Mouse (Mus musculus) G1E (cell line): ENCODE data around the gene Rnf111. TPM values are rescaled to one million over a fixed set of nuclear protein-coding genes. Genes with fewer than 3 reads are reported as not detected.

Experiments used
- ATAC-seq: 2 replicates; pipeline ENCODE4 v1.8.0; 2016; ENCODE audit warnings: mild to moderate bottlenecking; ENCODE audit not compliant: insufficient number of reproducible peaks, poor library complexity, low FRiP score, severe bottlenecking; ENCODE audit errors: extremely low read depth
- DNase-seq: peaks from one replicate; pipeline ENCODE4 v3.0.0; 2012; ENCODE audit warnings: low spot score
- H3K27me3 ChIP-seq: 2 replicates; pipeline ENCODE4 v1.6.1; 2012; ENCODE audit warnings: mild to moderate bottlenecking, low read length, inconsistent platforms; ENCODE audit not compliant: insufficient read depth
- H3K36me3 ChIP-seq: replicated peaks from 2 replicates; pipeline ENCODE3; 2012; ENCODE audit warnings: mild to moderate bottlenecking, inconsistent platforms
- H3K4me1 ChIP-seq: 2 replicates; pipeline ENCODE4 v1.6.1; 2012; ENCODE audit warnings: low read depth, low read length, inconsistent platforms, mixed read lengths; ENCODE audit not compliant: insufficient read depth
- H3K4me3 ChIP-seq: 2 replicates; pipeline ENCODE4 v1.5.1; 2012; ENCODE audit warnings: low read depth, mild to moderate bottlenecking, inconsistent platforms, low read length, moderate library complexity, mixed read lengths
- H3K9me3 ChIP-seq: replicated peaks from 2 replicates; pipeline ENCODE4 v1.6.1; 2012; ENCODE audit warnings: inconsistent platforms
- CTCF ChIP-seq: IDR thresholded peaks from 2 replicates; pipeline ENCODE4 v1.5.1; 2012; ENCODE audit warnings: low read depth, low read length, inconsistent platforms, mixed read lengths
- GATA1 ChIP-seq: IDR thresholded peaks from 2 replicates; pipeline ENCODE4 v1.6.1; 2012; ENCODE audit warnings: borderline replicate concordance, low read length, inconsistent platforms, mixed read lengths
- GATA2 ChIP-seq: IDR thresholded peaks from 2 replicates; pipeline ENCODE4 v1.6.1; 2012; ENCODE audit warnings: low read depth, low read length, inconsistent platforms, borderline replicate concordance
- POLR2AphosphoS5 ChIP-seq: IDR thresholded peaks from 2 replicates; pipeline ENCODE4 v1.6.1; 2012; ENCODE audit warnings: low read depth, low read length, inconsistent platforms; ENCODE audit not compliant: insufficient replicate concordance
- TAL1 ChIP-seq: conservative IDR thresholded peaks from 2 replicates; pipeline ENCODE4 v1.6.1; 2012; ENCODE audit warnings: low read depth, low read length, inconsistent platforms, mixed read lengths
- polyA plus RNA-seq: library from polyadenylated mRNA; stranded (reverse); fragments of >175 nt; gene quantifications from 2 replicates; pipeline ENCODE4 v1.2.3, GENCODE M21; 2012
- total RNA-seq, 2 experiments: library from RNA; stranded (forward) in 1 of 2; stranded (reverse) in 1 of 2; fragments of 200-1000 nt in 1 of 2; fragments of >200 nt in 1 of 2; fragmentation: Nextera tagmentation in 1 of 2; gene quantifications; 2 replicates each; pipeline ENCODE4 v1.2.3; 2014 to 2017

The Rnf111 gene
- total and polyA plus RNA-seq, 3 experiments = 7.3 to 76.5 (median 39.4) TPM

- Histone ChIP-seq H3K36me3 (peaks cover 19% of the 10 kb centered on the region), H3K4me1 (peaks cover 21% of the 10 kb centered on the region), H3K4me3 (peak overlapping the region; percentile 99), H3K9me3 (no peaks in the 10 kb centered on the region), H3K27me3 (no peaks in the 10 kb centered on the region)
- peak; percentile 54 for DNase-seq
- TF ChIP-seq CTCF (no peak), GATA2 (no peak), POLR2AphosphoS5 (no peak)
- ATAC-seq = no peak
These were observed 39.7 kb upstream of the Rnf111 start for GRCm38 (mm10) chr9:70543048-70543880.

GRCm38 (mm10) chr9:70542305-70543041 lies 38.9 kb upstream of the Rnf111 start, which contains the start of gene Sltm:
Gene Sltm (plus strand): TSS chr9:70542754.
- Histone ChIP-seq H3K9me3 (no peaks in the 10 kb centered on the region), H3K36me3 (peaks cover 12% of the 10 kb centered on the region), H3K27me3 (no peaks in the 10 kb centered on the region), H3K4me3 (peak within 1 kb of the TSS; percentile 99), H3K4me1 (peaks cover 21% of the 10 kb centered on the region)
- DNase-seq (peak; percentile 88), ATAC-seq (peak; percentile 72)
- no peak for TF ChIP-seq GATA2
- TF ChIP-seq CTCF = no peak
- TF ChIP-seq GATA1 = no peak
- TF ChIP-seq POLR2AphosphoS5 = no peak
- TF ChIP-seq TAL1 = no peak

- DNase-seq = no peak
- Histone ChIP-seq H3K27me3 (no peaks in the 10 kb centered on the region), H3K9me3 (no peaks in the 10 kb centered on the region), H3K36me3 (peaks cover 3% of the 10 kb centered on the region), H3K4me1 (peaks cover 16% of the 10 kb centered on the region), H3K4me3 (peak overlapping the region; percentile 99; the same call in 1 of the 2 replicates)
- ATAC-seq = no peak
- no peak for TF ChIP-seq TAL1
- TF ChIP-seq GATA1 = no peak
- TF ChIP-seq CTCF = no peak
- TF ChIP-seq POLR2AphosphoS5 = no peak
- no peak for TF ChIP-seq GATA2
These were observed 38.1 kb upstream of the Rnf111 start for GRCm38 (mm10) chr9:70541584-70541983.

- no peak overlapping the region for H3K4me3 ChIP-seq
- H3K36me3 ChIP-seq = no peaks in the 10 kb centered on the region
- H3K9me3 ChIP-seq = no peaks in the 10 kb centered on the region
- ATAC-seq (peak; percentile 34; the same call in 1 of the 2 replicates), DNase-seq (no peak)
- peaks cover 10% of the 10 kb centered on the region for H3K4me1 ChIP-seq
- no peak for TF ChIP-seq TAL1
- no peak for TF ChIP-seq POLR2AphosphoS5
- no peak for TF ChIP-seq GATA1
- TF ChIP-seq CTCF = no peak
- no peak for TF ChIP-seq GATA2
- peaks cover 6% of the 10 kb centered on the region; the same call in 1 of the 2 replicates for H3K27me3 ChIP-seq
These were observed 29.8 kb upstream of the Rnf111 start for GRCm38 (mm10) chr9:70533328-70533727.

- no peak overlapping the region for H3K4me3 ChIP-seq
- no peaks in the 10 kb centered on the region for H3K4me1 ChIP-seq
- H3K36me3 ChIP-seq = no peaks in the 10 kb centered on the region
- ATAC-seq (no peak), DNase-seq (no peak)
- H3K9me3 ChIP-seq = no peaks in the 10 kb centered on the region
- H3K27me3 ChIP-seq = peaks cover 19% of the 10 kb centered on the region; the same call in 1 of the 2 replicates
- no peak for TF ChIP-seq TAL1
- no peak for TF ChIP-seq GATA2
- no peak for TF ChIP-seq POLR2AphosphoS5
- TF ChIP-seq GATA1 = no peak
- TF ChIP-seq CTCF = no peak
These were observed 20.8 kb upstream of the Rnf111 start for GRCm38 (mm10) chr9:70524366-70524765.

- Histone ChIP-seq H3K4me1 (no peaks in the 10 kb centered on the region), H3K36me3 (no peaks in the 10 kb centered on the region), H3K4me3 (no peak overlapping the region), H3K9me3 (no peaks in the 10 kb centered on the region), H3K27me3 (peaks cover 19% of the 10 kb centered on the region; the same call in 1 of the 2 replicates)
- DNase-seq = no peak
- ATAC-seq = no peak
- TF ChIP-seq CTCF (no peak), POLR2AphosphoS5 (no peak)
These were observed 20.3 kb upstream of the Rnf111 start for GRCm38 (mm10) chr9:70523813-70524212.
